Comparison of ENCODE assay signal across 12 mouse cellular contexts in the genomic region with DNA sequence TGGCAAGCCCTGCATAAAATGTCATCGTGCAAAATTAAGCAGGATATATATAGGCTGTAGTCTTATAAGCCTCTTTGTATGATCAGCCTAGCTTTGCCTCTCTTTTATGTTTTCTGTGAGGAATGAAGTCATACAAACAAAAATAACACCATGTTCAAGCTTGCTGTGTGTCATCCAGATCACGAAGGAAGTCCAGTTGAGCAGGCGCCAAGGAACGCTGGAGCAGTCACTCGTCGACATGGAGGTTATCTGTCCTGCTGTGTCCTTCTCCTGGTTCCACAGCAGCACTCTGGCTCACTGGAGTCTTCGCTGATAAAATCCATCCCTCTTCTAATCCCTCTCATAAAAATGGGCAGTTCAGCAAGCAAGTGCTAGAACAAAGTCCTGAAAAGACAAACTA.
DNase-seq lines count a peak whose midpoint lies in the region; ATAC-seq and TF ChIP-seq lines count a peak whose summit lies in the region.
"Had no signal": no experiment of that assay in that cellular context is flagged by ENCODE, and none has a peak within 500 bp of the region (broad histone marks: within the 10 kb centered on the region; RNA-seq: fewer than 3 reads in every experiment).

No protein-coding gene starts in this region.

- peak overlapping the region; percentile 91 for H3K27ac ChIP-seq in gastrocnemius, adult 2 months
- no peak overlapping the region for H3K27ac ChIP-seq in forebrain, embryonic 12.5 days
- H3K27ac ChIP-seq: embryonic facial prominence, embryonic 13.5 days; intestine, embryonic 15.5 days; liver, embryonic 14.5 days had no signal

- peak; percentile 34 for DNase-seq in kidney, adult 11 months
- no peak for DNase-seq in kidney, adult 18-20 months
- DNase-seq in gastrocnemius, adult 2 months = peak; percentile 90
- DNase-seq in heart, adult 8-10 months (ENCODE audit: low spot score) = peak; percentile 81
- DNase-seq in kidney, postnatal 25 days = peak; percentile 65 to 72
- no peak for DNase-seq in spleen, postnatal 10 days (ENCODE audit: low spot score in 2 of 2)
- DNase-seq: cerebellum, adult 9-11 months had no signal

- no peak overlapping the region for H3K4me3 ChIP-seq in gastrocnemius, adult 2 months
- no peak overlapping the region for H3K4me3 ChIP-seq in forebrain, embryonic 12.5 days (replicated peaks)
- H3K4me3 ChIP-seq: embryonic facial prominence, embryonic 13.5 days; intestine, embryonic 15.5 days had no signal

- intact Hi-C loops in gastrocnemius, adult 2 months (cut with DNase I) = no loop called here

- no peak overlapping the region for H3K4me2 ChIP-seq in forebrain, embryonic 12.5 days
- H3K4me2 ChIP-seq: embryonic facial prominence, embryonic 13.5 days; intestine, embryonic 15.5 days had no signal

- H3K9ac ChIP-seq in forebrain, embryonic 12.5 days = no peak overlapping the region
- H3K9ac ChIP-seq: embryonic facial prominence, embryonic 13.5 days; intestine, embryonic 15.5 days; liver, embryonic 14.5 days had no signal

- ATAC-seq in forebrain, embryonic 12.5 days (ENCODE audit: low FRiP score) = no peak
- ATAC-seq: forebrain, embryonic 14.5 days; intestine, embryonic 15.5 days had no signal

- no peak for TF ChIP-seq CTCF in gastrocnemius, adult 2 months (IDR thresholded peaks at IDR 0.05)

- H3K36me3 ChIP-seq in forebrain, embryonic 12.5 days (replicated peaks) = no peaks in the 10 kb centered on the region
- H3K36me3 ChIP-seq: embryonic facial prominence, embryonic 13.5 days; intestine, embryonic 15.5 days had no signal

- no peaks in the 10 kb centered on the region for H3K9me3 ChIP-seq in forebrain, embryonic 12.5 days
- H3K9me3 ChIP-seq: embryonic facial prominence, embryonic 13.5 days; intestine, embryonic 15.5 days had no signal

- WGBS in forebrain, embryonic 12.5 days = 67% methylated on average over 7 of the region's 7 CpGs

- peaks cover 92% of the 10 kb centered on the region for H3K27me3 ChIP-seq in forebrain, embryonic 12.5 days

- H3K4me1 ChIP-seq in forebrain, embryonic 12.5 days = no peaks in the 10 kb centered on the region
- H3K4me1 ChIP-seq: embryonic facial prominence, embryonic 13.5 days had no signal

Comparison
In these comparisons a context has a peak if more than half of its experiments do, and no peak if none do; other contexts are left out.
1. DNase-seq: peak in kidney, adult 11 months (single experiment), gastrocnemius, adult 2 months (single experiment), heart, adult 8-10 months (single experiment) and kidney, postnatal 25 days (2 of 2); none in kidney, adult 18-20 months (single experiment) and spleen, postnatal 10 days (0 of 2).